In the genomic region with DNA sequence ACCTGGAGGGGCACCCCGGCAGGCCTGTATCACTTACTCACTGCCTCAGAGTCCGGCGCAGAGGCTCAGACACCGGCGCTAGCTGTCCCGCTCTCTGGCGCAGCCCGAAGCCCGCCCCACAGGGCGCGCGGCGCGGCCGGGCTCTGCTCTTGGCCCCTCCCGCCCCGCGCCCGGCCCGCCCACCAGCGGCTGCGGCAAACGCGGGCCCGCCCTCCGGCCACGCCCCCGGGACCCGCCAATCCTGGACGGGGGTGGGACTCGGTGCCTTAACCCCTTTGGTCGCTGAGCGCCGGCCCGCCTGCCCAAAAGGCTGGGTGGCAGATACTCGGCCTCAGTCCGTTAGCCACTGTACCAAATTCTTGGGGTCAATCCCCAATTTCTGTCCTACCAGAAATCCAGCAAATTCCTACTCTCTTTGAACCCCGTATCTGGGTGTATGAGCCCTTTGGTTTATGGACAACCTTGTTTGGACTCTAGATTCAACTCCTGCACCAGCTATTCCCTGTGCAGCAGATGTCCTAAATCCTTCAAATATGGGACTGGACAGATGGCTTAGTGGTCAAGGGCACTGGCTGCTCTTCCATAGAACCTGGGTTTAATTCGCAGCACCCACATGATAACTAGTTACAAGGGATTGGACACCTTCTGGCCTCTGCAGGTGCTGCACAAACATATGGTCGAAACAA, we compare ENCODE assay signal across 8 mouse cellular contexts. TPM values are rescaled to one million over a fixed set of nuclear protein-coding genes. Genes with fewer than 3 reads are reported as not detected.
A peak's percentile ranks its signal among the peaks of the same experiment; 100 is the strongest.
DNase-seq lines count a peak whose midpoint lies in the region; ATAC-seq and TF ChIP-seq lines count a peak whose summit lies in the region.

A gene (minus strand): TSS at position 120 of the 686 bp plus-strand sequence.

- no peaks in the 10 kb centered on the region for H3K4me1 ChIP-seq in bone marrow, adult 2 months (ENCODE audit: control insufficient read depth, insufficient read depth, low read length)
- peaks cover 9% of the 10 kb centered on the region; the same call in 1 of the 2 replicates for H3K4me1 ChIP-seq in embryonic facial prominence, embryonic 14.5 days (ENCODE audit: control insufficient read depth, insufficient read depth, low read length)
- H3K4me1 ChIP-seq in heart, adult 2 months (ENCODE audit: control insufficient read depth, insufficient read depth, low read length): peaks cover 1% of the 10 kb centered on the region
- H3K4me1 ChIP-seq in limb, embryonic 12.5 days (replicated peaks): peaks cover 15% of the 10 kb centered on the region
- H3K4me1 ChIP-seq in midbrain, embryonic 14.5 days (ENCODE audit: control insufficient read depth, insufficient read depth, low read length): peaks cover 6% of the 10 kb centered on the region; the same call in 1 of the 2 replicates

- intact Hi-C loops in heart, adult 2 months (cut with DNase I): loop anchor here (2.0 kb wide), 1 partner anchor 22 kb away; a partner anchor contains a TSS

- H3K9me3 ChIP-seq in embryonic facial prominence, embryonic 14.5 days (ENCODE audit: control insufficient read depth, low read length): no peaks in the 10 kb centered on the region
- no peaks in the 10 kb centered on the region for H3K9me3 ChIP-seq in limb, embryonic 12.5 days
- no peaks in the 10 kb centered on the region for H3K9me3 ChIP-seq in midbrain, embryonic 14.5 days (ENCODE audit: control insufficient read depth, low read length)

- TF ChIP-seq POLR2A in bone marrow, adult 2 months (IDR thresholded peaks at IDR 0.05; ENCODE audit: borderline replicate concordance, control insufficient read depth, low read depth, low read length): no peak; the same call in 1 of the 2 replicates
- TF ChIP-seq POLR2A in heart, adult 2 months (IDR thresholded peaks at IDR 0.05; ENCODE audit: insufficient read depth, low read depth, low read length): 0 out of 2 replicates have a peak, but pooled peaks have one; percentile 30

- no peak for TF ChIP-seq EP300 in heart, adult 2 months (IDR thresholded peaks at IDR 0.05; ENCODE audit: insufficient read depth, low read depth, low read length)

- peak; percentile 86 for DNase-seq in 3T3-L1 (ENCODE audit: low read depth, low spot score)
- DNase-seq in embryonic facial prominence, embryonic 14.5 days (ENCODE audit: low spot score): peak; percentile 95
- DNase-seq in heart, adult 2 months: peak; percentile 94 to 97
- peak; percentile 91 to 93 for DNase-seq in kidney, adult 8-10 months
- DNase-seq in midbrain, embryonic 14.5 days: peak; percentile 95
- DNase-seq in spleen, adult 18-20 months: peak; percentile 87 to 94

- peaks cover 2% of the 10 kb centered on the region for H3K27me3 ChIP-seq in embryonic facial prominence, embryonic 14.5 days (replicated peaks; ENCODE audit: control insufficient read depth, insufficient read depth, low read length)
- H3K27me3 ChIP-seq in heart, adult 2 months (ENCODE audit: control insufficient read depth, insufficient read depth, low read length): no peaks in the 10 kb centered on the region
- peaks cover 38% of the 10 kb centered on the region for H3K27me3 ChIP-seq in limb, embryonic 12.5 days
- peaks cover 13% of the 10 kb centered on the region; the same call in 1 of the 2 replicates for H3K27me3 ChIP-seq in midbrain, embryonic 14.5 days (ENCODE audit: control insufficient read depth, insufficient read depth, low read length)

- 5% methylated on average over 29 of the region's 40 CpGs for WGBS in bone marrow, adult 2 months
- WGBS in embryonic facial prominence, embryonic 14.5 days: 5% methylated on average over 20 of the region's 40 CpGs
- WGBS in heart, adult 2 months: 5% methylated on average over 27 of the region's 40 CpGs
- 3% methylated on average over 40 of the region's 40 CpGs for WGBS in limb, embryonic 12.5 days
- WGBS in midbrain, embryonic 14.5 days: 3% methylated on average over 39 of the region's 40 CpGs

- H3K4me2 ChIP-seq in embryonic facial prominence, embryonic 14.5 days (ENCODE audit: low read depth, low read length): peak within 1 kb of the TSS; percentile 96
- peak within 1 kb of the TSS; percentile 96 for H3K4me2 ChIP-seq in limb, embryonic 12.5 days
- H3K4me2 ChIP-seq in midbrain, embryonic 14.5 days (ENCODE audit: low read length): peak within 1 kb of the TSS; percentile 87

- no peak within 1 kb of the TSS; the same call in 1 of the 2 replicates for H3K27ac ChIP-seq in bone marrow, adult 2 months (ENCODE audit: control insufficient read depth, insufficient read depth, low read depth, low read length, poor library complexity)
- no peak within 1 kb of the TSS for H3K27ac ChIP-seq in embryonic facial prominence, embryonic 14.5 days (replicated peaks; ENCODE audit: low read depth, low read length)
- peak within 1 kb of the TSS; percentile 68 for H3K27ac ChIP-seq in heart, adult 2 months
- H3K27ac ChIP-seq in limb, embryonic 12.5 days: no peak within 1 kb of the TSS
- peak within 1 kb of the TSS; percentile 74 for H3K27ac ChIP-seq in midbrain, embryonic 14.5 days (replicated peaks; ENCODE audit: low read depth, low read length)

- no peak for TF ChIP-seq CTCF in bone marrow, adult 2 months (IDR thresholded peaks at IDR 0.05; ENCODE audit: control insufficient read depth, insufficient read depth, low read length)
- TF ChIP-seq CTCF in heart, adult 2 months (IDR thresholded peaks at IDR 0.05): no peak

- no peaks in the 10 kb centered on the region for H3K36me3 ChIP-seq in embryonic facial prominence, embryonic 14.5 days (ENCODE audit: control insufficient read depth, insufficient read depth, low read length)
- H3K36me3 ChIP-seq in heart, adult 2 months (ENCODE audit: control insufficient read depth, insufficient read depth, low read length): no peaks in the 10 kb centered on the region
- no peaks in the 10 kb centered on the region for H3K36me3 ChIP-seq in limb, embryonic 12.5 days
- no peaks in the 10 kb centered on the region for H3K36me3 ChIP-seq in midbrain, embryonic 14.5 days (ENCODE audit: control insufficient read depth, insufficient read depth, low read length)

- no peaks in the 10 kb centered on the region for H3K79me2 ChIP-seq in heart, adult 2 months (replicated peaks; ENCODE audit: control insufficient read depth, insufficient read depth, low read length)

- H3K9ac ChIP-seq in embryonic facial prominence, embryonic 14.5 days (ENCODE audit: low read depth, low read length): peak within 1 kb of the TSS; percentile 74
- H3K9ac ChIP-seq in heart, adult 2 months (ENCODE audit: low read depth, low read length): peak within 1 kb of the TSS; percentile 70
- peak within 1 kb of the TSS; percentile 69 for H3K9ac ChIP-seq in limb, embryonic 12.5 days (replicated peaks)
- peak within 1 kb of the TSS; percentile 81 for H3K9ac ChIP-seq in midbrain, embryonic 14.5 days (replicated peaks; ENCODE audit: low read length)

- H3K4me3 ChIP-seq in bone marrow, adult 2 months (replicated peaks; ENCODE audit: control insufficient read depth, low read depth, low read length): peak within 1 kb of the TSS; percentile 74
- peak within 1 kb of the TSS; percentile 76 for H3K4me3 ChIP-seq in embryonic facial prominence, embryonic 14.5 days (ENCODE audit: low read depth, low read length)
- H3K4me3 ChIP-seq in heart, adult 2 months: peak within 1 kb of the TSS; percentile 74
- peak within 1 kb of the TSS; percentile 69 for H3K4me3 ChIP-seq in limb, embryonic 12.5 days (replicated peaks)
- peak within 1 kb of the TSS; percentile 74 for H3K4me3 ChIP-seq in midbrain, embryonic 14.5 days (replicated peaks; ENCODE audit: low read depth, low read length)

- peak; percentile 93 for ATAC-seq in embryonic facial prominence, embryonic 14.5 days (ENCODE audit: low read depth)
- ATAC-seq in limb, embryonic 12.5 days (ENCODE audit: insufficient number of reproducible peaks, insufficient read depth, low FRiP score, low TSS enrichment, low read depth): peak; percentile 95
- peak; percentile 93 for ATAC-seq in midbrain, embryonic 14.5 days (ENCODE audit: low FRiP score, low TSS enrichment)

RNA-seq across cellular contexts. Expression of the gene that starts here (rescaled TPM):
- 0.72 and 2.6 TPM in 2 replicates for polyA plus RNA-seq in bone marrow, adult 2 months (2011; ENCODE audit: insufficient read depth, insufficient read length, low replicate concordance, missing spikeins)
- 1.6 and 1.8 TPM in 2 replicates for polyA plus RNA-seq in embryonic facial prominence, embryonic 14.5 days (2014; fragmentation: Nextera tagmentation; extraction: Ambion mirVana)
- 1 to 10 TPM; 4.9 to 5.1 TPM for total RNA-seq in heart, adult 2 months (2021)
- 5.8 and 7.2 TPM in 2 replicates for polyA plus RNA-seq in heart, adult 2 months (2012; rRNA removed)
- 5.4 and 5.7 TPM in 2 replicates for polyA plus RNA-seq in limb, embryonic 12.5 days (2016; fragmentation: Nextera tagmentation; extraction: Ambion mirVana)
- 3.4 and 9.1 TPM in 2 replicates for polyA plus RNA-seq in midbrain, embryonic 14.5 days (2014; fragmentation: Nextera tagmentation; extraction: Ambion mirVana)

Comparison
In these comparisons a context has a peak if more than half of its experiments do, and no peak if none do; other contexts are left out.
1. H3K27ac ChIP-seq: peak in heart, adult 2 months (single experiment) and midbrain, embryonic 14.5 days (single experiment); none in bone marrow, adult 2 months (single experiment), embryonic facial prominence, embryonic 14.5 days (single experiment) and limb, embryonic 12.5 days (single experiment).
2. Peak in every context shown above with its lines, with median percentiles within 50 percentile points of each other: DNase-seq, H3K4me3 ChIP-seq, ATAC-seq, H3K4me2 ChIP-seq and H3K9ac ChIP-seq.